Mouse (Mus musculus): ENCODE data around the gene Sema4c. TPM values are rescaled to one million over a fixed set of nuclear protein-coding genes. Genes with fewer than 3 reads are reported as not detected.

Gene Sema4c
- polyA plus RNA-seq (2014; fragmentation: Illumina TruSeq; extraction: RNeasy Lipid Tissue Mini Kit (QIAGEN cat#74804); ENCODE audit: low read depth, low replicate concordance), result 13.0 TPM

GRCm38 (mm10) chr1:36558031-36558993 lies at the start of gene Sema4c:
TSS of gene Sema4c (minus strand) at chr1:36558349.

GRCm38 (mm10) chr1:36546888-36547471 lies 11.2 kb downstream of the Sema4c start, which contains the start of gene Ankrd39:
TSS of gene Ankrd39 (minus strand) at chr1:36547445.

GRCm38 (mm10) chr1:36539186-36539585 lies 19.0 kb downstream of the Sema4c start, which contains the start of gene Gm42417:
TSS of gene Gm42417 (minus strand) at chr1:36539429.

GRCm38 (mm10) chr1:36536783-36537182 lies 21.4 kb downstream of the Sema4c start, which contains the start of gene Ankrd23:
TSS of gene Ankrd23 (minus strand) at chr1:36536883.

GRCm38 (mm10) chr1:36511289-36512021 lies 46.7 kb downstream of the Sema4c start, which contains the start of gene Cnnm3:
TSS of gene Cnnm3 (plus strand) at chr1:36511867.

Other genes starting within 250 kb of the Sema4c start
- 57.0 TPM for gene Kansl3, start 189.2 kb downstream of the Sema4c start, polyA plus RNA-seq (2014; fragmentation: Illumina TruSeq; extraction: RNeasy Lipid Tissue Mini Kit (QIAGEN cat#74804); ENCODE audit: low read depth, low replicate concordance)
- not detected for gene Fer1l5, start 186.1 kb downstream of the Sema4c start, polyA plus RNA-seq (2014; fragmentation: Illumina TruSeq; extraction: RNeasy Lipid Tissue Mini Kit (QIAGEN cat#74804); ENCODE audit: low read depth, low replicate concordance)
- gene Lman2l, start 113.1 kb downstream of the Sema4c start, polyA plus RNA-seq (2014; fragmentation: Illumina TruSeq; extraction: RNeasy Lipid Tissue Mini Kit (QIAGEN cat#74804); ENCODE audit: low read depth, low replicate concordance), result 24.8 TPM
- gene Cnnm4, start 86.7 kb downstream of the Sema4c start, polyA plus RNA-seq (2014; fragmentation: Illumina TruSeq; extraction: RNeasy Lipid Tissue Mini Kit (QIAGEN cat#74804); ENCODE audit: low read depth, low replicate concordance), result 3.0 TPM
- gene Cnnm3, start 46.5 kb downstream of the Sema4c start, polyA plus RNA-seq (2014; fragmentation: Illumina TruSeq; extraction: RNeasy Lipid Tissue Mini Kit (QIAGEN cat#74804); ENCODE audit: low read depth, low replicate concordance), result 11.7 TPM
- gene Ankrd23, start 21.5 kb downstream of the Sema4c start, polyA plus RNA-seq (2014; fragmentation: Illumina TruSeq; extraction: RNeasy Lipid Tissue Mini Kit (QIAGEN cat#74804); ENCODE audit: low read depth, low replicate concordance), result 427 TPM
- not detected for gene Gm42417, start 18.9 kb downstream of the Sema4c start, polyA plus RNA-seq (2014; fragmentation: Illumina TruSeq; extraction: RNeasy Lipid Tissue Mini Kit (QIAGEN cat#74804); ENCODE audit: low read depth, low replicate concordance)
- 8.9 TPM for gene Ankrd39, start 10.9 kb downstream of the Sema4c start, polyA plus RNA-seq (2014; fragmentation: Illumina TruSeq; extraction: RNeasy Lipid Tissue Mini Kit (QIAGEN cat#74804); ENCODE audit: low read depth, low replicate concordance)
- not detected for gene Fam178b, start 124.8 kb upstream of the Sema4c start, polyA plus RNA-seq (2014; fragmentation: Illumina TruSeq; extraction: RNeasy Lipid Tissue Mini Kit (QIAGEN cat#74804); ENCODE audit: low read depth, low replicate concordance)
- 1,949 TPM for gene Cox5b, start 133.1 kb upstream of the Sema4c start, polyA plus RNA-seq (2014; fragmentation: Illumina TruSeq; extraction: RNeasy Lipid Tissue Mini Kit (QIAGEN cat#74804); ENCODE audit: low read depth, low replicate concordance)
- not detected for gene 4933424G06Rik, start 151.8 kb upstream of the Sema4c start, polyA plus RNA-seq (2014; fragmentation: Illumina TruSeq; extraction: RNeasy Lipid Tissue Mini Kit (QIAGEN cat#74804); ENCODE audit: low read depth, low replicate concordance)
- 80.8 TPM for gene Actr1b, start 156.1 kb upstream of the Sema4c start, polyA plus RNA-seq (2014; fragmentation: Illumina TruSeq; extraction: RNeasy Lipid Tissue Mini Kit (QIAGEN cat#74804); ENCODE audit: low read depth, low replicate concordance)
- gene Zap70, start 203.4 kb upstream of the Sema4c start, polyA plus RNA-seq (2014; fragmentation: Illumina TruSeq; extraction: RNeasy Lipid Tissue Mini Kit (QIAGEN cat#74804); ENCODE audit: low read depth, low replicate concordance), result not detected

Data from heart, adult 10 weeks (tissue).